Mouse (Mus musculus): Measurements from ENCODE around the gene Nxnl1.
"Not testable (repeated sequence)": the region's sequence is repeated elsewhere in the genome, so short reads cannot be mapped to it uniquely, and the experiment has no call there.

The Nxnl1 gene

DNA sequence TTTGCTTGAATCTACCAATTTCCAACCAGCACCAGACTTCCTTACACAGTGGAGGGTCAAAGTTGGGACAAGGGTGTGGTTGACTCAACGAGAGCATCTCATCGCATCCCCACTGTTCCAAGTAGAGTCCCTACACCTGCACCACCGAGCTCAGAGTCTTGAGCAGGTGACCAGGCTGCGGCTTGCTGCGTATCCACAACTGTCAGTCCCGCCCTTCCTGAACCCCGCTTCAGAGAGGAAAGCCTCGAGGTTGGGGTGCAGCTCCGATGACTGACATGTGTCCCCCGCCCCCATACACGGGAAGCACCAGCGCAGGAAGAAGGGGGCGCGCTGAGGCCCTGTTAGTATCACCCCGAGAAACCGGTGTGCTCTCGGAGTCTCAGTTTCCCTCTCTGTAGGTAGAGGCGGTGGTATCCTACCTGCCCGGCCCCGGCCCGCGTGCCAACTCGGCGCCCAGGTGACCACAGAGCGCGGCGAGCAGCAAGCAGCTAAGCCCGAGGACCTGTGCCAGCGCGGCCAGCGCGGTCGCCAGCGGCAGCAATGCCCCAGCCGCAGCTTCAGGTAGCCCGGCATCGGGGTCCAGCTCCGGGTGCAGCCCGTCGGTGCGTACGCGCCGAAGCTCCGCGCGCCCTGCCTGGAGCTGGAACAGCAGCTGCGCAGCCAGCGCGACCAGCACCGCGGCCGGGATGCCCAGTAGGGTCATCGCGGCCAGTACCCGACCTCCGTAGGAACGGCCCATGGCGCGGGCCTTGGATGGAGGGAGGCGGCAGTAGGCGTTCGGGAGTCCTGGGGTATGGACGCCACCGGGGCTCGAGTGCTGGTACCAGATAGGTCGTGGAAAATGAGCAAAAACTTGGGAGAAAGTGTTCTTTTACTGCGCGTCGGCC is 8.1 kb downstream of the Nxnl1 start, which contains the start of gene Tmem221:
TSS of gene Tmem221 (minus strand) at position 801 of the 887 bp plus-strand sequence.
- no peak for ATAC-seq (ENCODE audit: low TSS enrichment)

DNA sequence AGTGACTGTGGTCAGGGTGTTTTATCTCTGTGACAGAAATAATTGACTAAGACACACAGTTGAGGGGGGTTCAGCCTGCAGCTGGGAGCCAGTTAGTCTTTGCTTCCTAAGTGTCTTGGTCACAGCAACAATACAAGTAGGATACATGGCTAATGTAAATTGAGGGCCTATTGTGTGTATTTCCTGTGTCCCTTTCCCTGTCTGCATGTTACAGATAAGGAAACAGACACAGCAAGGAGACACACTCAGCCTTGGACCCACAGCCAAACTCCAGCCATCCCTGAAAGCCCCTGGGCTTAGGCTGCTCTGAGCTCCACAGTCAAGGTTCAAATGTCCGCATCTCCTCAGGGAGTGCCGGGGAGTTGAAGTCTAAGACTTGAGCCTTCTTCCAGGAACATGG is 11.8 kb downstream of the Nxnl1 start:
- ATAC-seq (ENCODE audit: low TSS enrichment) = no peak

- no peak for ATAC-seq (ENCODE audit: low TSS enrichment)
These were observed 12.4 kb downstream of the Nxnl1 start for GRCm38 (mm10) chr8:71554001-71554400.

DNA sequence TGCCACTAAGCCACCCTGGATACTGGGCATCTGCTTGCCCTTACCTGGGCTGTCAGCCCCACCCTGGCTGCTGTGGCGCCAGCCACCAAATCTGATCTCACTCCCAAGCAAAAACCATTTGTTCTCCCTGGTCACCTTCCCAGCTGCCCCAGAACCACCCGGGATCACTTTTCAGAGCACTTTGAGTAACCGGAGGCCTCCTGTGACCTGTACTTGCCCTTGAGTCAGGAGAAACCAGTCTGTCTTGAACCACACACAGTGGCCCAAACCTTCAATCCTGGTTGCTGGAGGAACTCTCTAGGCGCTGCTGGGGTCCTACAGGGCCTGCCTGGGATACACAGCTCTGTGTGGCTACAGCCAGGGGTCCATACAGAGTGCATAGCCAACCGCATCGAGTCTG is 13.6 kb downstream of the Nxnl1 start:
- ATAC-seq (ENCODE audit: low TSS enrichment) = no peak

DNA sequence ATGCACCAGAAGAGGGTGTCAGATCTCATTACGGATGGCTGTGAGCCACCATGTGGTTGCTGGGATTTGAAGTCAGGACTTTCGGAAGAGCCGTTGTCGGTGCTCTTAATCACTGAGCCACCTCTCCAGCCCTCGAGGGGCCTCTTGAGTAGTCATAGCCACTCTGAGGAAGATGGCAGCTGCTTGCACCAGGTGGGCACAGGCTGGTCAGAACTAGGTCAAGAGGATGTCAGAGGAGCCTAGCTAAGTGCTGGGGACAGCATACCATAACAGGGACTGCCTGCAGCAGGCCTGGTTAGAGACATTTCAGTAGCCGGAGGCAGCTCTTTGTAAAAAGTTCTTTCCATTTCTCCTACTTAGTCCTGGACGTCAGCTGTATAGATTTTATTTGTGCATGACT is 15.6 kb downstream of the Nxnl1 start:
- ATAC-seq (ENCODE audit: low TSS enrichment) = no peak

- ATAC-seq (ENCODE audit: low TSS enrichment) = no peak
These were observed 18.8 kb downstream of the Nxnl1 start for GRCm38 (mm10) chr8:71547590-71547989.

GRCm38 (mm10) chr8:71545053-71545452 is 21.3 kb downstream of the Nxnl1 start:
- ATAC-seq (ENCODE audit: low TSS enrichment) = no peak

DNA sequence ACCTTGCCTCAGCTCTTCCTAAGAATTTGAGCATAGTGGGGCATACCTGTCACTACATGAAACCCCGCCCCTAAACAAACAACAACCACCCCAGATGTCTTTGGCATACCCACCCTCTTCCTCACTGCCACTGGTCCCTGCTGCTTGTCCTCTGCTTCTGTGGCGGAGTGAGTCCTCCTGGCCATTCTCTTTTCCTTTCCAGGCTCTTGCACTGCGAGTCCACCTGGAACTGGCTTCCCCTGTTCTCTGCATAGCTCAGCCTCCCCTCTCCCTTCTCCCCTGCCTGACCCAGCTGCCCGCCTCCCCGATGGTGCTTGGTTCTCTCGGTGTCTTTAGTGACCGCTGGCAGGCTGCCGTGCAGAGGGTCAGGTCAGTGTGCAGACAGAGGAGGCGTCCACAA is 22.6 kb downstream of the Nxnl1 start:
- ATAC-seq (ENCODE audit: low TSS enrichment) = no peak

- ATAC-seq (ENCODE audit: low TSS enrichment) = peak; percentile 95
These were observed 23.6 kb downstream of the Nxnl1 start, which contains the start of gene Mvb12a for GRCm38 (mm10) chr8:71542632-71543343. Gene Mvb12a, plus strand, starts transcription at chr8:71542922.

DNA sequence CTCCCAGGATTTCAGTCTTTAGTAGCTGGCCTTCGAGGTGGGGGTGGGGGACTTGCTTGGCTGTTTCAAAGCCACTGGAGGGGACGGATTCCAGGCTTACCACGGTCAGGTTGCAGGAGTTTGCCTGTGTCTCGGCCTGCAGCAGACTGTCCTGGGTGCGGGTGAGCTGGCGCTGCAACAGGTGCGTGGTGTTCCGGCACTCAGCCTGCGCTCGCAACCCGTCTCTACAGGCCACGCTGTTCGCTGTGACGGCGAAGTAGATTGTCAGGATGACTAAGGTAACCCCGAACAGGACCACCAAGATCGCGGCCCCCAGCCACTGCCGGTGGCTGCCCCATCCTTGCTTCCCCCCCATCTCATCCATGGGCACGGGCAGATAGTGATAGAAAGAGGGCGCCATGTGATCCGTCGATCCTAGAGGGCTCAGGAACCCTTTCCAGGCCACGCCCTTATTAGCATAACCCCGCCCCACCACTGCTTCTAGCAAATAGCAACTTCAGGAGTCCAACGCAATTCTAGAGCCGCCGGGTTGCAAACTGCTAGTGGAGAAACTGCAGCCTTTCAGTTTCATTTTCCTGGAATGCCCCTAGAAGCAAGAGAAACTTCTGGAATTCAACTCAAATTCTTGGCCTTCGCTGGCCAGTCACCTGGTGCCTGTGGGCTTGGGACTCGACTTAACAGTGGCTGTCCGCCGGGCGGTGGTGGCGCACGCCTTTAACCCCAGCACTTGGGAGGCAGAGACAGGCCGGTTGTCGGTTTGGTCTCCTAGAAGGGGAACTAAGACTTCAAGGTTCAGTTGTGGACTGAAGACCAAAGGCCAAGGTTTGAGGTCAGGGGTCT is 29.2 kb downstream of the Nxnl1 start, which contains the start of gene Bst2:
TSS of gene Bst2 (minus strand) at position 429 of the 840 bp plus-strand sequence.
- ATAC-seq (ENCODE audit: low TSS enrichment) = peak; percentile 53; the same call in 1 of the 2 replicates

- peak; percentile 70 for ATAC-seq (ENCODE audit: low TSS enrichment)
These were observed 30.7 kb downstream of the Nxnl1 start for GRCm38 (mm10) chr8:71535663-71536062.

- ATAC-seq (ENCODE audit: low TSS enrichment) = no peak
These were observed 32.1 kb downstream of the Nxnl1 start for GRCm38 (mm10) chr8:71534263-71534810.

- not testable (repeated sequence) for ATAC-seq (ENCODE audit: low TSS enrichment)
These were observed 35.5 kb downstream of the Nxnl1 start for GRCm38 (mm10) chr8:71530735-71531467.

DNA sequence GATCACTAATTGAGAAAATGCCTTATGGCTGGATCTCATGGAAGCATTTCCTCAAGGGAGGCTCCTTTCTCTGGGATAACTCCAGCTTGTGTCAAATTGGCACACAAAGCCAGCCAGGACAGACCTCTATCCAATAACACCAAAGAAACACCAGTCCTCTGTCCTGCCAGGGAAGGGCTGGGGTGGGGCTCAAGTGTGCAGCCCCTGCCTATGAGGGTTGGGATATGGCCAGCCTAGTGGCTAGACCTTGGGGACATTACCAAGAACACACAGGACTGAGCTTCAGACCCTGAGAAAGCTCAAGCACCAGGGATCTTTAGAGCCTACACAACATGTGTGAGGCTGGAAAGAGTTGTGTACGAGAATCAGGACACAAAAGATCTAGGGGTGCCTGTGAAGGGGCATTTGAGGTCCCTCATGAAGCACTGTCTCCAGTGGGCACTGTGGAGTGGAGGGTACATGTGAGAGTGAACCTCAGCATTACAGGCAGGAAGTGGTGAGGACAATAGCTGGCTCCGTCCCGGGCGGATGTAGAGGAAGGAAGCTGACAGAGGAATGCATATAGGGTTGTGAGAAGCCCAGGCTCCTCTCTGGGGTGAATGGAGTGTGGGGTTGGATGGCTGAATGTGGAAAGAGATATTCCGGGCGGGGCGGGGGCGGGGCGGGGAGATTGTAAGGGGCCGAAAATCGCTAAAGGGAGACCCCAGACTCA is 37.9 kb downstream of the Nxnl1 start:
- no peak for ATAC-seq (ENCODE audit: low TSS enrichment)

DNA sequence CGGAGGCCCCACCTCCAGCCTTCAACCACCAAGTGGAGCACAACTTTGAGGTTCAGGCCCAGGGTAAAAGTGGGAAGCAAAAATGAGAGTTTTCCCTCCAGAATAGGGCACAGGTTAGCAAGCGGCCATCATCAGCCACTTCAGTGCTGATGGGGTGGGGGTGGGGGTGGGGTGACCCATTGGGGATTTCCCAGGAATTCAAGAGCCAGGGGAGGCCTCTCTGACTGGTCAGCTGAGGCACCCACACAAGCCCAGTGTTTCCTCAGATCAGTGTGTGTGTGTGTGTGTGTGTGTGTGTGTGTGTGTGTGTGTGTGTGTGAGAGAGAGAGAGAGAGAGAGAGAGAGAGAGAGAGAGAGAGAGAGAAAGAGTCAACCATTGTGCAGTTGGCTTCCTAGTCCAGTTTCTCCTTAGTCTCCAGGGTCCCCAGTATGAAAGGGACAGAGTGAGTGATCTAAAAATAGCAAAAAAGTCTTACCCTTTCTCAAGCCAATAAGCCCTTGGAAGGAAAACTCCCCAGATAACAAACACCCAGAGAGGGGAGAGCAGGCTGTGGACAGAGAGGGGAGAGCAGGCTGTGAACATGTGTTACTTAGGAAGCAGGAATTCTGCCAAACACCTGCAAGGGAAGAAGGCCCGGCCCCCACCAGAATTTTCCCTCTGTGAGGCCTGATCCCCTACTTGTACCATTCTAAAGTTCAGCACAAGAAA is 39.1 kb downstream of the Nxnl1 start:
- ATAC-seq (ENCODE audit: low TSS enrichment) = no peak

DNA sequence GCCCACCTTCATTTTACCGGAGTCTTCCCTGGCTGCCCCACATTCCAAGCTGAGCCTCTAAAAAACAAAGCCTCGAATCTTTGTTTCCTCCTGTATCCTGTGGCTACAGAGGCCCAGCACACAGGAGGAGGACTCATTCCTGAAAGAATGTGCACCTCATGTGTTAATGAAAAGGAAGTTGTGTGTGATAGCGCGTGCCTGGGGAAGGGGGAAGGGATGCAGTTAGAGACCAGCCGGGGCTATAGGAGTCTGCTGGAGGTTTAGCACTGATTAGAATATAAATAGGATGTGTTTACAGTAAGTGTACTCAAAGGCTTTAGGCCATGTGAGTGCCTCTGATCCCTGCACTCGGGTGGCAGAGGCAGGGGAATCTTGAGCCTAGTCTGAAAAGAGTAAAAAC is 40.1 kb downstream of the Nxnl1 start:
- ATAC-seq (ENCODE audit: low TSS enrichment) = no peak

DNA sequence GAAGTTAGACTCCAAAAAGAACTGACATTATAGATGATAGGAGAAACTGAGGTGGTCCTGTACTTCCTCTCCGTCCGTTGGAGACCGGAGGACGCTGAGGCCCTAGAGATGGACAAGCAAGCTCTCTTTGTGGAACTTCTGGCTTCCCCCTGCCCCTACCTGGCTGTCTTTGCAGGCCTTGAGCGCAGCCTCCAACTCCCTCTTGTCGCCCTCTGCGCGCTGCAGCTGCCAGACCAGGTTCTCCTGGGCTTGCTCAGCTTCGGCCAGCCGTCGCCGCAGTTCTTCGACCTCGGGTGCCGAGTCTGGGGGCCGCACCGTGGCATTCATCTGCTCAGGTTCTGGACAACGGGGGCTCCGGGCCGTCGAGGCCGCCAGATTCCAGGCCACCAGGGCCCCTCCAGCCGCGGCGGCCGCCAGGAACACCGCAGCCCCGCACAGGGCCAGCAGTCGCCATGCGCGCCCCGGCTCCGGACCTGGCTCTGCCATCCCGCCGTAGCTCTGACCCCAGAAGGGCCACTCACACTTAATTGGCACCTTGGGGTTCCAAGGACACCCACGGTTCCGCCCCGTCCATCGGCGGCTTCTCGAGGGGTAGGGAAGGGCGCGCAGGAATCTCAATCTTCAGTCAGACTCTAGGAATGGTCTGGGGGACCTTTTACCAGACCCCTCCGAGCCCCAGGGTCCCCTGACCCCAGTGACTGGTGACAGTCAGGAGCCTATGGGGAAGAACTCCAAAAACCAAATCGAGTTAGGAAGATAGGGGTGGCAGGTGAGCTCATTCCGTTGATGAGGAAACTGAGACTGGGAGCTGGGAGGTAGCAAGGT is 41.0 kb downstream of the Nxnl1 start, which contains the start of gene Ccdc194:
TSS of gene Ccdc194 (minus strand) at position 486 of the 825 bp plus-strand sequence.
- no peak for ATAC-seq (ENCODE audit: low TSS enrichment)

DNA sequence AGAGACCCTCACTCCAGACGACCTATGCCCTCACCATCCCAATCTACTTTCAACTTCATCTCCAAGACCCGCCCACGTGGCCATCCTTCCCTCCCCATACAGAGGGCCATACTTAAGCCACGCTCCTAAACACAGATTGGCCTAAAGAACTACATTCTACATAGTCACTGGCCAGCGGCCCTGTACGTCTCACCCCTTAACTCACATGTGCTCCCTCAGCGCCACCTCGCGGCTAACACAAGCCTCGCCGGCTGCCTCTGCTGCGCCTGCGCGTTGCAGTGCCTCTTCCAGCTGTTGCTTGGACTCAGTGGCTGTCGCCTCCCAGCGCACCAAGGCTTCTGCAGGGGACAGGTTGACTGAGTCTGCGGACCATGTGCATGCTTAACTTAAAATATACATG is 44.8 kb downstream of the Nxnl1 start:
- peak; percentile 96 for ATAC-seq (ENCODE audit: low TSS enrichment)

All from frontal cortex, adult (tissue).